Mouse (Mus musculus): ENCODE data around the gene Sf1.

GRCm38 (mm10) chr19:6407816-6408510, 44.5 kb downstream of the Sf1 start:
- TF ChIP-seq CTCF (IDR thresholded peaks at IDR 0.05; ENCODE audit: low read depth, low read length) (no peak), POLR2A (IDR thresholded peaks at IDR 0.05; ENCODE audit: insufficient read depth, low read length) (no peak), EP300 (IDR thresholded peaks at IDR 0.05; ENCODE audit: insufficient read depth, low read depth, low read length) (no peak)
